Mouse (Mus musculus) heart, adult 10 weeks (tissue): Measurements from ENCODE around the gene Cd200r4. TPM values are rescaled to one million over a fixed set of nuclear protein-coding genes. Genes with fewer than 3 reads are reported as not detected.

Experiments used
- polyA plus RNA-seq: library from polyadenylated mRNA; stranded (reverse); fragments of 350-450 nt; fragmentation: Illumina TruSeq; extraction: RNeasy Lipid Tissue Mini Kit (QIAGEN cat#74804); gene quantifications from one replicate; pipeline ENCODE4 v1.2.3, GENCODE M21; 2014; ENCODE audit warnings: low read depth, low replicate concordance

Gene Cd200r4
- polyA plus RNA-seq = not detected

GRCm38 (mm10) chr16:44811544-44811943 lies at the start of gene Cd200r4:
Cd200r4 (plus strand) TSS chr16:44811733.

GRCm38 (mm10) chr16:44765555-44766319 lies 45.8 kb upstream of the Cd200r4 start, which contains the start of gene Cd200r1:
Cd200r1 (plus strand) TSS chr16:44765736.

GRCm38 (mm10) chr16:44866797-44867196 lies 55.3 kb downstream of the Cd200r4 start, which contains the start of gene Cd200r2:
Cd200r2 (plus strand) TSS chr16:44867097.

Other genes starting within 250 kb of the Cd200r4 start
- gene Nepro, start 87.4 kb upstream of the Cd200r4 start, polyA plus RNA-seq = 4.5 TPM
- 9.6 TPM for gene Gtpbp8, start 65.4 kb upstream of the Cd200r4 start, polyA plus RNA-seq
- 0.37 TPM for gene Cd200r1, start 46.0 kb upstream of the Cd200r4 start, polyA plus RNA-seq
- not detected for gene Cd200r2, start 55.4 kb downstream of the Cd200r4 start, polyA plus RNA-seq
- not detected for gene Cd200r3, start 131.9 kb downstream of the Cd200r4 start, polyA plus RNA-seq